Mouse (Mus musculus) bone marrow, adult 2 months (tissue): ENCODE measurements around the gene Stx1b.

Source experiments
- CTCF ChIP-seq: fragments of 200-500 bp; IDR thresholded peaks from 2 replicates; pipeline ENCODE4 v1.5.1; 2011; ENCODE audit warnings: low read length, control low read depth; ENCODE audit not compliant: control insufficient read depth, insufficient read depth
- POLR2A ChIP-seq: fragments of 200-500 bp; IDR thresholded peaks from 2 replicates; pipeline ENCODE4 v1.6.1; 2011; ENCODE audit warnings: low read depth, mild to moderate bottlenecking, control low read depth, low read length, borderline replicate concordance; ENCODE audit not compliant: control insufficient read depth

GRCm38 (mm10) chr7:127799211-127799610 lies 25.1 kb downstream of the Stx1b start:
- TF ChIP-seq POLR2A (no peak), CTCF (no peak)
